Mouse (Mus musculus) CD8-positive naive resting alpha-beta T cell, adult 2 months (primary cell): ENCODE data around the gene Iqcg.

Source experiments
- DNase-seq, 2 experiments: peaks; one replicate each; pipeline ENCODE4 v3.0.0; 2022; ENCODE audit warnings: low read depth in 2 of 2, low spot score in 2 of 2

Iqcg gene

DNA sequence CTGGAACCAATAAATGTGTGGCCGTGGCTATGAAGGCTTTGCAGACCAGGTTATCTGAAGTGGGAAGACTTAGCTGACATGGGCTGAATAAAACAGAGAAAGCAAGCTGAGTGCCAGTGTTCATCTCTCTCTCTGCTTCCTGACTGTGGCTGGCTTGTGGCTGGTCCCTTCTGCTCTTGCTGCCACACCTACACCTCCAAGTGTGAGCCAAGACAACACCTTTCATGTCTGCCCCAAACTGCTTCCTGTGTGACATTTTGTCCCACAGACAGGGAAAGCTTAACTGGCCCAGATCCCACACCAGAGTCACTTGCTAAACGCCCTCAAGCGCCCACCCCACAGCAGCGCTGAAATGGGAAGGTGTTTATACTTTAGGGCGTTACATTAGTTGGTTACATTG lies 2.9 kb downstream of the Iqcg start:
- DNase-seq = peak; percentile 28 to 46

DNA sequence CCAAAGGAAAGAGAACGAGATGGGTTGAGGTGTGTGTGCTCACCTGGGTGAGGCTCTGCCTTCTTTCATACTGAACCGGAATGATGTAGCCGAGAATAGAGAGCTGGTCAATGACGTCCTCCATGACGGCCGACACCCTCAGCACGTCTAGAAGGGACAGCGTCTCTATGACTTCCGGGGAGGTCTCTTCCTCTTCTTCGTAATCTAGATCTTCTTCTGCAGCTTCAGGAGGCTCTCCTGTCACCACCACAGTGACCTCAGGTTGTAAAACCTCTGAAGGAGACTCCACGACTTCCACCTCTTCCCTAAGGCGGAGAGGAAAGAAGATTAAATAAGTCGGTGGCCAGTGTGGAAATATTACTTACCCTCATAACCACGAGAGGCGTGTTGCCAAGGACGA lies 6.2 kb downstream of the Iqcg start:
- no peak for DNase-seq

DNA sequence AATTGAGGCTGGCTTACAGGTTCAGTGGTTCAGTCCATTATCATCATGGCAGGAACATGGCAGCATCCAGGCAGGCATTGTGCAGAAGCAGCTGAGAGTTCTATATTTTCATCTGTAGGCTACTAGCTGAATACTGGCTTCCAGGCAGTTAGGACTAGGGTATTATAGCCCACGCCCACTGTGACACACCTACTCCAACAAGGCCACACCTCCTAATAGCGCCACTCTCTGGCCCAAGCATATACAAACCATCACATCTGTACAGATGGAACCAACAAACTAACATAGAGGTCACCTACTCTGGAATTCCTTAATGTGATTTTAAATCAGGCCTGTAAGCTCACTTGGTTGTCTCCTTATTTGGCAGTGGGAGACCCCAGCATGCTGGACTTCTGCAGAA lies 7.3 kb downstream of the Iqcg start:
- DNase-seq = no peak

DNA sequence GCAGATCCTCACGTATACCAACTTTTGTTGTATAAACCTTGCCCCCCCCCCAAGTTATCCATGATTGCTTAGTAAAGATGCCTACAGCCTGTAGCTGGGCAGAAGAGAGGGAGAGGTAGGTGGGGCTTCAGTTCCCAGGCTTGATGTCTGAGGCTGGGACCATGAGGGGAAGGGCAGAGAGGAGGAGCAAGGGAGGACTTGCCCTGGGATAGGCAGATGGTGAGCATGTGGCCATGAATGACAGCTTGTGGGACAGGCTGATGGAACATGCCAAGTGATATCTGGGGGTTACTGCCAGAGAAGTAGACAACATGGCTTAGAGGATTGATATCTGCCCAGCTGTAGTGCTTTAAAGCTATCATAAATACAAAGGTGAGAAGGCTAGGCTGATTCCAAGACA lies 8.0 kb downstream of the Iqcg start:
- no peak for DNase-seq

DNA sequence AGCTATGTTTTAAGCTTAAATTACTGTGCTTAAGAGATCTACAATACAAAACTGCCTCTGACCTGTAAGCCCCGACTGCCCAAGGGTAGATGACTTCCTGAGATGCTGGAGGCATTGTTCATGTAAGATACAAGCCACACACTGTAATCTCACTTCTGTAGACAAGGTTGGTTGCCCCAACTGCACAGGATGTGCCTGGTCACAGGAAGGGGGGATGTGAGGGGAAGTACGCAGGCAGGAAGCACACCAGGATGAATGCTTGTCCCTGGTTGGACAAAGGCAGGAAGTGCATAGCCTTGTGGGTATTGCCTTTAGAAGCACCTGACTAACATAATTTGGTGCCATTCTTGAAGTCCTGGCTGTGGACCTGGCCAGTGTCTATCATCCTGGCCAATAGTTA lies 12.8 kb downstream of the Iqcg start:
- DNase-seq = peak in 1 of 2 experiments; percentile 33

DNA sequence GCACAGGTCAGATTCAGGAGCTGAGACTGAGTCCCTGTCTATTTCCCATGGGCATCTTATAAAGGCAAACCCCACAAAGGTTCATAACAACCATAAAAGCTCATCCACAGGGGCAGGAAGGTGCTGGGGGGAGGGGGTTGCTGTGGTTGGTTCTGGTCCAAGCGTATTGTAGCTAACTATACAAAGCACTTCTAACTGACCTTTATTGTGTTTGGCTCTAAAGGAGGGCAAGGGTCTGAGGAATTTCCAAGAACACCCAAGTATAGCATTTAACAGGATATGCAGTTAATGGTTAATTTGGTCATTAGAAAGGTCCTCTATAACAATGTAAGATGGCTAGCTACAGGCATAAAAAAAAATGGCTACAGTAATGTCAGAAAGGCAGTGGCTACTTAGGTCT lies 13.3 kb downstream of the Iqcg start:
- no peak for DNase-seq

DNA sequence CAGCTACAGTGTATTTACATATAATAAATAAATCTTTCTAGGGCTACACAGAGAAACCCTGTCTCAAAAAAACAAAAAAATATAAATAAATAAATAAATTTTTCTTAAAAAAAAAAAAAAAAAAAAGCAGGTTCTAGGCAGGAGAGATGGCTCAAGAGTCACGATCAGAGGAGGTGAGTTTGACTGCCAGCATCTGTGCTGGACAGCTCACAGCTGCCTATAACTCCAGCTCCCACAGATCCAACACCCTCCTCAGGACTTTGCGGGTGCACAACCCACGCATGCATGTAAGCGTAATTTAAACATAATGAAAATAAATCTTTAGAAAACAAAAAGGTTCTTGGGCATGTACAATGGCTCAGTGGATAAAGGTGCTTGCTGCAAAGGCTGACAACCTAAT lies 20.0 kb downstream of the Iqcg start:
- no peak for DNase-seq

DNA sequence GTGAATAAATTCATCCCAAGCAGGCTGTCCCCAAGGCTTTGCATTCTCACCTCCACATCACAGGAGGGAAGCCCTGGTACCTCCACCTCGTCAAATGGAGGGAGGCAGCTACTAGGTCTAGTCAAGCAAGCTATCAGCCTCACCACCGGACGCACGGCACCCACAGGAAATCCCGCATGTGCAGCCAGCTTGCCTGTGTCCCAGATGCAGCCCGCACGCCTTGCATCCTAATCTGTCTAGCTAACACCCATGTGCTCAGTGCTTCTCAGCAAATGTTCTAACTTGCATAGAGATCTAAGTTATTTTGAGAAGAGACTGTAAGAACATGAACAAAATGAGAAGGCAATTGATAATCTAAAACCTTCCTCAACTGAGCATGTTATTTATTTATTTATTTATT lies 29.7 kb downstream of the Iqcg start:
- no peak for DNase-seq

DNA sequence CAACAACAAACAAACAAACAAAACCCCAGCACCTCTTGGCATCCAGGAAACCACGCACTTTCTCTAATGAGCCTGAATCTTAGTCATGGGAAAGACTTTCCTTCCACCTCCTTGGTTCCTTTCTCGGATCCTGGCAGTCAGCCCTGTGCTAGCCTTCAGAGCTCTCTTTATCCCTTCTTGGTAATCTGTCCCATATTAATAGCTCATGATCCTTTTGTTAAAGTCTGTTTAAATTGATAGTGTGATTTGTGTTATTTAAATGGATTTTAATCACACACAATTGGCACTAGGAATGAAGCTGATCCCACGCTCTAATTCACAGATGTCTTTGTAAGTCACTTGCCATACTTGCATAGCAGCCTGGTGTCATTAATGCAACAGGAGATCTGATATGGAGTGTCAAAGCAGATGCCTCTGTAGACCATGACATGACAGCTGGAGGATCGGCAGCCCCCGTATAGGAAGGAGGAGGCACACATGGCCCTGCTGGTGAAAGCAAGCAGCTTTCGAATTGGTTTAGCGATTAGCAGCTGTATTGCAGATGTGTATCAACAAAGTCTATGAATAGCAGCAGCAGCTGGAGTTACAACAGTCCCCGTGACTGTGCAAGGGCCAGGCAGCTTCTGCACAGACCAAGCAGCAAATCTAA lies 31.4 kb downstream of the Iqcg start:
- no peak for DNase-seq

DNA sequence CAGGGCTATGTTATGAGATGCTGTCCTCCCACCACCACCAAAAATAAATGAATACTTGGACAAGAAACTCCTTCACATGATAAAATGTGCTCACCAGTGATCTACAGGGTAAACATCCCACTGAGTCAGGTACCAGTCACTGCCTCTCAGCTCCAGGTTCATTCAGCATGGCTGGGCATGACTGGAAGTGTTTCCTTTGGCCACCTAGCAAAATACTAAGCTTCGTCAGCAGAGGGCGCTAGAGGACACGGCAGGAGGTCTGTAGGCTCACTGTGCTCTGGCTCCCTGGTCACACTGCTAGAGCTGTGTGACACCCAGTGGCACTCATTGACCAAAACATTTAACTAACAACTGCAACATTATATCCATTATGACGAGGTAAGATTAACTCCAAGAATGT lies 32.3 kb downstream of the Iqcg start:
- DNase-seq = peak; percentile 82 to 86

DNA sequence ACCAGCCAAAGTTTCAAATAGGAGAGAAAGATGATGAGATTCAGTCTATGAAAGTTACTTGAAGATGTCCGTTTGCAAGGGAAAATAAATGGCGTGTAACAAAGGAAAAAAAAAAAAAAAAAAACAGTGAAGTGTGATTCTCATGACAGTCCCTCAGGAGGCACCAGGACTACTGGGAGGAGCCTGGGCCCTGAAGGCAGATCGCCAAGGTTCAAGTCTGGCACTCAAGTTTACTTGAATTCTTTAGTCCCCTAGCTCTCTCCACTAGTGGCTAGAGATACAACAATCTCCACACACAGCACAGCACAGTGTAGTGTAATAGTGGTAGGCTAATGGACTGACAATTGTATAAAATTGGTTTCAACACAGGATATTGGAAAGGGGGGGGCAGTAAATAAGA lies 34.6 kb downstream of the Iqcg start:
- no peak for DNase-seq

DNA sequence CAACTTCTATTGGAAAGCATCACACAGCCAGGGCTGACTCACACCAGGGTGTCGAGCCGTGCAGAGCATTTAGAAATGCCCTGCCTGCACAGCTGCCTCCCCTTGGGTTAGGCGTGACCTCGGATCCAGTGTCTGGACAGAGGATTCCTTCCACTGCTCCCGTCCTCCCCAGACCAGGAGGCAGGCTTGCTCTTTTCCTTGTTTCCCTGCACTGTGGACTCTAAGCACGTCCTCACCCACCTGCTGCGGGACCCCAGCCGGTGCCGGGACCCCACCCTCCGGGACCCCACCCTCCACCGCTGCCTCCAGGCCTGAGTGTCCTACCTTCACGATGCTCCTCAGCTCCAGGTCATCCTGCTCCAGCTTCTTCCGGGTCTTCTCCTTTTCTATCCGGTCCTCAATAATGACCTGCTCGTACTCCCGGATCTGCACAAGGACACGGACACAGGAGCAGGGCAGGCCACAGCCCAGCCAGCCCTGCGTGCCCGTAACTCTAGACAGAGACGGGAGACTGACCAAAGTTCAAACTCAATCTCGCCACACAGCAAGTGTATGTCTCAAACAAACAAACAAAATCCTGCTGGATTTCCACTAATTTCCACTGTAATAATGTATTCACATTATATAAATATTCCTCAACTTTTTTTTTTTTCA lies 36.8 kb downstream of the Iqcg start:
- no peak for DNase-seq

DNA sequence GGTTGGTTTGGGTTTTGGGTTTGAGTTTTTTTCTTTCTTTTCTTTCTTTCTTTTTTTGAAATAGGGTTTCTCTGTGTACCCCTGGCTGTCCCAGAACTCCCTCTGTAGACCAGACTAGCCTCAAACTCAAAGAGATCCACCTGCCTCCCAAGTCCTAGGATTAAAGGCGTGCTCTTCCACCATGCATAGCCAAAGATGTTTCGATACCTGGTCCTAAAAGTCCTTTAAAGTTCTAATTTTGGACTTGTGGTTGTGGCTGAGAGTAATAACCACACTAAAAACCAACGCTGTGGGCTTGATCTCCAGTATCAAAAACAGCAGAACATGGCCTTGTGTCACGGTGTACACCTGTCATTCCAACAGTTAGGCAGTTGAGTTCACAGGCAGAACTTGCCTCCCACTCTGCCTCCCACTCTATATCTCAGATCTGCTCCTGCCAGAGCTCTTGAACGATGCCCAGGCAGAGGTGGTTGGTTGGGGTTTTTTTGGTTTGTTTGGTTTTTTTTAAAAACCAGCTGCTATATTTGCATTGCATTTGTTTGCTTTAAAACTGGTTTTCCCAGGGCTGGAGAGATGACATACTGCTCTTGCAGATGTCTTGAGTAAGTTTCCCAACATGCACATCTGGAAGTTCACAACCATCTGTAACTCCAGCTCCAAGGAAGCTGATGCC lies 38.2 kb downstream of the Iqcg start:
- no peak for DNase-seq

DNA sequence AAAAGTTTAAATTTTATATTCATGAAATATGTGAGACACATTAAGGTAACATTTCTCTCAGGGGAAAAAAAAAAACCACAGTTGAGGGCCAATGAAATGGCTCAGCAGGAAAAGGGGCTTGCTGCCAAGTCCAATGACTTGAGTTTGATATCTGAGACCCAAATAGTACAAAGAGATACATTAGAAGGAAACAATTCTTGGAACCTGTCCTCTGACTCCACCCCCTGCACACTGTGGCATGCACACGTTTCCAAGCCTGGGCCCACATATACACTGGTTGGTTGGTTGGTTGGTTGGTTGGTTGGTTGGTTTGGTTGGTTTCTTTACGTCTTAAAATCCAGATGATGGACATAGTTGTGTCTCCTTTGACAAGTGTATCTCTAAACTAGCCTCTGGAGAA lies 40.0 kb downstream of the Iqcg start:
- no peak for DNase-seq

DNA sequence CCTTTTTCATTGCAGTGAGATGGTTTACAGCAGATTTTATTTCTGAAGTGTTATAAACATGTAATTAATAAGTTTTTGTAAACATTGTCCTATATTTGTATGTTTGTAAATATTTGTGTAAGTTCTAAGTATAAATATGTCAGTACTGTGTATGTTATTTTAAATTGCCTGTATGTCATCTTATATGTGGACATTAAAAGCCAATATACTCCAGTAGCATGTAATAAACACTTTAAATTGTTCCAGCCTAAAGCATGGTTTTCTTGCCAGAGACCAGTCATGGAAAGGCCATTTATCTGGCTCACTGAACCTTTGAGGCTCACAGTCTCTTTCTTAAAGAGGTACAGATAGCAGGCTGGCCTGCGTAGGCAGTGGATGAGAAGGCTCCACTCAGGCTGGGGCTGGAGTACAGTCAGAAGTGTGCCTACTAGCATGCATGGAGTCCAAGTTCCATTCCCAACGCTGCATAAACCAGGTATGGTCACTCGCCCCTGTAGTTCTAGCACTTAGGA lies 40.6 kb downstream of the Iqcg start:
- no peak for DNase-seq

DNA sequence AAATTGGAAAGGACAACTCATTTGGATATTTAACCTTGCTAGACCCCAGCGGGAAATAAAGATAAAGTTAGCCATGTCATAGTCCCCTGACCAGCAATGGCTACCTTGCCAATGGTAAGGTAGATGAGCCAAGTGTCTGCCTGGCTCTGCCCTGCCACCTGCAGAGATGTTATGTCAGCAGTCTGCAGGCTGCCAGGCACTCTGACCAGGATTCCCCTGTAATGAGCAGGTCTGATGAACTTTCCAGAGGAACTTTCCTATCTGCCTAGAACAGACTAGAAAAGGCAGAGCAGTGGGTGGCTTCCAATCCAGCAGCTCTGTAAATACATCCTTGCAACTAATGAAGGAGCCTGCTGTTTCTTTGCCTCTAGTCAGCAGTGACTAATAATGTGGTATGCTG lies 41.1 kb downstream of the Iqcg start:
- DNase-seq = no peak

DNA sequence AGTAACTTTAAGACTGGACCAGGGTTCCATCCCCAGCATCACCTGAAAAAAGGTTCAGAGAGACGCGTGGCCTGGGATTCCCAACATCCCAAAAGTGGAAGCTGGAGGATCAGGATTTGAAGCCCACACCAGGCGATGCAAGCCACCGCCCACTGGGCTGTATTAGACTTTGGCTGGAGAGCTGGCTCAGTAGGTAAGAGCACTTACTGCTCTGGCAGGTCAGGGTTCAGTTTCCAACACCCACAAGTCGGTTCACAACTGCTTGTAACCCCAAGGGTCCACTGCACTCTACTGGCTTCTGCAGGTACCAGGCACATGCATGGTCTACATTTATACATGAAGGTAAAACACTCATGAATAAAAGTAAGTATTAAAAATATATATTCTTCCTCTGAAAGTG lies 42.2 kb downstream of the Iqcg start:
- no peak for DNase-seq

DNA sequence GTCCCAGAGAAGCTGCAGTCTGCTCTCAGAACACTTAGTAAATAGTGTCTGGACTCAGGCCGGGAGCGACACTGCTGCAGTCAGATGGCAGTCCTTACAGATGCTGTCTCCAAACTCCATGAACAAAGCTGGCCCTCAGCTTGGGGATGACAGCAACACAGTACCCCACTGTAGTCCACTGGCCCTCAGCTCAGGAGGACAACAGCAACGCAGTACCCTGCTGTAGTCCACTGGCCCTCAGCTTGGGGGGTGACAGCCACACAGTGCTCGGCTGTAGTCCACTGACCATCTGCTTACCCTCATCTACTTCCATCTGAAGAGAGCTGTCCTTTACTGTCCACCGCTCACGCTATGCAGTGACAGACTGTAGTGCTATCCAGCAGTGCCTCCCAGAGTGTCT lies 45.9 kb downstream of the Iqcg start:
- DNase-seq = no peak

DNA sequence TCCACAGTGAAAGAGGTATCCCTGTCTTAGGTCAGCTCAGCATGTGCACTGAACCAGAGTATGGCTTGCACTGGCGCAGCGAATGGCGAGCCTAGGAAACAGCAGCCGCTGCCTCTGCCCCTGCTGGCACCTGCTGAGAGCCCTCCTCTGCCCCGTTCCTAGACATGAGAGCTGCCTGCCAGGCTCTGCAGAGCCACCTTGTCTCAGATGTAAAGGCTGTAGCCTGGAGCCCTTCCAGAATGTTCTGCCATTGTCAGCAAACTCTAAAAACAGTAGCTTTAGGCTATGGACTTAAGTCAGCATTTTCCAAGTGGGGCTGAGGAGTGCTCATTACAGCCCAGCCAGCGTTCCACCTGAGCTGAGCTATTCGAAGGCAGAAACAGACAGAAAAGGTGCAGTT lies 48.6 kb downstream of the Iqcg start:
- DNase-seq = no peak

DNA sequence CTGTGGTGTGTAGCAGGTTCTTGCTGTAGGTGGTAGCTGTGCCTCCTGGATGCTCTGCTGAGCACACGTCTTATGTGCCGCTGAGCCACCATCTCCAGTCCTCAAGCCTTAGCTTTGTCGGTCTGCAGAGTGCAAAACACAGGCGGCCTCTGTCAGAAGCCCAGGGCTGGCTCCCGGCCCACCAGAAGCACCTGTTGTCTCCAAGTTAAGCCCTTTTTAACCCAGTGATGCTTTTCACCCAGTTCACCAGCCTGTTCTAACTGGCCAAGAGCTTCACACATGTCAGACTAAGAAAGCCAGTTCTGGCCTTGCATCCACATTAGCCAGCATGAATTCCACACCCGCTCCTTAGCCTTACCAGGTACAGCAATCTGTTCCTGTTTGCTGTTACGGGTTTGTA lies 49.1 kb downstream of the Iqcg start:
- DNase-seq = no peak

DNA sequence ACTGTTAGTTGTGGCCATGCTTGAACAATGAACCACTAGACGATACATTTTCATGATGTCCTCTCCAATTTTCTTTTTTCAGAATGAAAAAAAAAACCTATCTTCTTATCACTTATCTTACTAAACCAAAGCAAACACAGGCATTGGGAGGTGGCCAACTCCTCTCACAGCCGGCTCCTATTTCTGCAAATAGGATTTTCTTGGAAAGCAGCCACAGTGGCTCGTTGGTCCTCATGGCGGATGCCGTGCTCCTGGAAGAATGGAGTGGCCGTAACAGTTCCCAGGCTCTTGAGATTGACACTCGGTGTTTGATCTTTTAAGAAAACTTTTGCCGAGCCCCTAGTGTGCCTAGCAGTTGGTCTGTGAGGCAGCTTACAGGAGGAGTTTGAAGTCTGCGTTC lies 50.8 kb downstream of the Iqcg start:
- no peak for DNase-seq

DNA sequence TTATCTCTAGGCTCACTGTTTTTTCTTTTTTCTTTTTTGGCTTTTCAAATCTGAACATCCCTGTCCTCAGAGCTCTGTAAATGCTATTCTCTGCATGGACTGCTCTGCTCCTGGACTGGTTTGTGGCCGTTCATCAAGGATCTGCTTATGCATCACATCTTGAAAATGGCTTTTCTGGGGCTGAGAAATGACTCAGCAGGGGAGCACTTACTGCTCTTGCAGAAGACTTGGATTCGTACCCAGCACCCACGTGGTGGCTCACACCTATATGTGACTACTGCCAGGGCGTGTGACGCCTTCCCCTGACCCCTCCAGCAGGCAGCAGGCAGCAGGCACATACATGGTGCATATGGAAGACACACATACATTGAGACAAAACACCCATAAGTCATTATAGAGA lies 63.9 kb downstream of the Iqcg start:
- DNase-seq = no peak

DNA sequence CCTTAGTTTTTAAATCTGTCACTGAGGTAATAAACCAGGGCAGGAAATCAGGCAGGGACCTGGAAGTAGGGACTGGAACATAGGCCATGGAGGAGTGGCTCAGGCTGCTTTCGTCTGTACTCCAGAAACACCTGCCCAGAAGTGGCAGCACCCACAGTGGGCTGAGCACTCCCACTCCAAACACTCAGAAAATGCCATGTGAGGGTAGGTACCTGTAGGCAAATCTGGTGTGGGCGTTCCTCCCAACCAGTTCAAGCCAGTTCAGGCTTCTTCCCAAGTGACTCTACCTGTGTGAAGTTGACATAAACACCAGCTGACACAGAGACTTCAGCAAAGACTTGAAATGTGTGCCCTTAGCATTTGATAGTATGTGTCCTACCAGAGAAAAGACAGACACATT lies 71.4 kb downstream of the Iqcg start:
- no peak for DNase-seq
